Mouse (Mus musculus): ENCODE data around the gene Fam219a. TPM values are rescaled to one million over a fixed set of nuclear protein-coding genes. Genes with fewer than 3 reads are reported as not detected.
A peak's percentile ranks its signal among the peaks of the same experiment; 100 is the strongest.

The Fam219a gene
- 0.77 and 1.0 TPM in 2 replicates for polyA plus RNA-seq (2015; fragmentation: Nextera tagmentation; extraction: Ambion mirVana)

DNA sequence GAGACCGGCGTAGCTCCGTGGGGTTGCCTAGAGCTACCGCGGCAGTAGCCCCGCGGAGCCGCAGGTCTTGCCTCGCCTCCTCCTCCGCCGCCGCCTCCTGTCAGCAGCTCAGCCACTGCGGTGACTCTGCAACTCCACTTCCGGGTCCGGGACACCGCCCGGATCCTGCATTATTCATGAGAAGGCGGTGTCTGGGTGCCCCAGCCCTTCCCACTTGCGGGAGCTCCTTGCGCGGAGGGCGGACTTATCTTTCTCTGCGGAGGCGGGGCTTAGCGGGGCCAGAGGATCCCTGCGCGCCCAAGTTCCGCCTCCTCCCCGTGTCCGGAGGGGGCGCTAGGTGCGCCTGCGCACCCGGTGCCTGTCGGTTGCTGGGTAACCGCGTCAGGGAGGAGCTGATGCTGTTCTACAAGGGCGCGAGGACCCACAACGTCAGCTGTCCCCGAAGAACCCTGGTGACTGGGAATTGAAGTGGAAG, at the start of gene Fam219a, which contains the start of gene Dnaic1:
Gene Fam219a (minus strand): TSS at position 128 of the 475 bp plus-strand sequence.
Gene Dnaic1 (plus strand): TSS at position 365 of the 475 bp plus-strand sequence.
- under 1% methylated on average over 28 of the region's 41 CpGs for WGBS (ENCODE audit: insufficient replicate concordance)
- Histone ChIP-seq H3K4me1 (ENCODE audit: insufficient read depth) (peaks cover 15% of the 10 kb centered on the region), H3K36me3 (replicated peaks; ENCODE audit: insufficient read depth, low read length) (no peaks in the 10 kb centered on the region), H3K4me3 (ENCODE audit: low read depth, low read length) (peak within 1 kb of the TSS; percentile 61), H3K9me3 (ENCODE audit: low read length) (no peaks in the 10 kb centered on the region), H3K4me2 (ENCODE audit: low read depth, low read length) (peak within 1 kb of the TSS; percentile 98), H3K27ac (ENCODE audit: low read depth) (peak within 1 kb of the TSS; percentile 9; the same call in 1 of the 2 replicates), H3K9ac (replicated peaks) (peak within 1 kb of the TSS; percentile 70), H3K27me3 (ENCODE audit: insufficient read depth, low read length) (peaks cover 17% of the 10 kb centered on the region)
- peak; percentile 95 for DNase-seq
- peak; percentile 99 for ATAC-seq
- TF ChIP-seq CTCF (IDR thresholded peaks at IDR 0.05; ENCODE audit: low read depth), result peak; percentile 70
- TF ChIP-seq EP300 (IDR thresholded peaks at IDR 0.05; ENCODE audit: low read depth), result peak; percentile 16; the same call in 1 of the 2 replicates

DNA sequence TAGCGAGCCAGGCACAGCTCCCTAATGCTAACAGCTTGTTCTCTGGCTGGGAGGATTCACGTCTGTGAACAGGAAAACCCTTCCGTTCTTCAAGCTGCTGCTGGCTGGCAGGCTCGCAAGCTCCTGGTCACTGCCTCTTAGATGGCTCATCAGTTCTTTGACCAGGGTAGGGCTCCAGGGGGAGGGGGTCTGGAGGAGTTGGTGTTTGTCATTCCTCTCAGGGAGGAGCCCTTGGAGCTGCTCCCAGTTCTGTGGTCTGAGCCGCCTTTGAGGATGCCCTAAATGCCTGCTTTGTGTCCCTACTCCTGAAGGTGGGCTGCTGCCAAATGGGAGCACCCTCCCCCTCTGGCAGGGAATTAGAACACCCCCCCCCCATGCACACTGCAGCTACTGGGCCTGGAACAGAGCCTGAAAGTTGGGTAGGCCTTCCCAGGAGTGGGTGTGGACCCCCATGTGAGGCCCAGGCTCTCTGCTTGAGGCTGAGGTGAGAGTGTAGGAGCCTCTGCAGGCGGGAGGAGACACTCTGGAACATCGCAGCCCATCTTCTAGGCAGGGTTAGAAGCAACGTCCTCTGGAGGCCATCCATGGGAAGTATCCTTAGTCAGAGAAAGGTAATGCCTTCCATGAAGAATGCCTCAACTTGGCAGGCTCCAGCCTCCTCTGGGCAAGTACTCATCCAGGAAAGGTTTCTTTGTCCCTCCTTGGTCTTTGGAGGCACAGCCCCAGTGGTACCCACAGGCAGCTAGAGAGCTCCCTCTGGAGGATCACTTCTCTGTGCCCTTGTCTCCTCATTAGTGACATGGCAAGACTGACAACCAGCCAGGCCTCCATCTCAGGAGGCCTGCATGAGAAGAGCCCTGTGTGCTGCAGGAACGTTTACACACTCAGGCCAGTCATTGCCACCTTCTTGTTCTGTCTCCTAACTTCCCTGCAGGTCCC, 46.6 kb upstream of the Fam219a start:
- Histone ChIP-seq H3K27ac (ENCODE audit: low read depth) (no peak overlapping the region), H3K9ac (replicated peaks) (no peak overlapping the region), H3K27me3 (ENCODE audit: insufficient read depth, low read length) (peaks cover 2% of the 10 kb centered on the region; the same call in 1 of the 2 replicates), H3K9me3 (ENCODE audit: low read length) (no peaks in the 10 kb centered on the region), H3K4me1 (ENCODE audit: insufficient read depth) (no peaks in the 10 kb centered on the region), H3K36me3 (replicated peaks; ENCODE audit: insufficient read depth, low read length) (no peaks in the 10 kb centered on the region), H3K4me3 (ENCODE audit: low read depth, low read length) (no peak overlapping the region), H3K4me2 (ENCODE audit: low read depth, low read length) (no peak overlapping the region)
- ATAC-seq (no peak), DNase-seq (no peak)
- TF ChIP-seq EP300 (IDR thresholded peaks at IDR 0.05; ENCODE audit: low read depth) (no peak), CTCF (IDR thresholded peaks at IDR 0.05; ENCODE audit: low read depth) (peak; percentile 12; the same call in 1 of the 2 replicates)
- WGBS (ENCODE audit: insufficient replicate concordance), result 59% methylated on average over 9 of the region's 9 CpGs

DNA sequence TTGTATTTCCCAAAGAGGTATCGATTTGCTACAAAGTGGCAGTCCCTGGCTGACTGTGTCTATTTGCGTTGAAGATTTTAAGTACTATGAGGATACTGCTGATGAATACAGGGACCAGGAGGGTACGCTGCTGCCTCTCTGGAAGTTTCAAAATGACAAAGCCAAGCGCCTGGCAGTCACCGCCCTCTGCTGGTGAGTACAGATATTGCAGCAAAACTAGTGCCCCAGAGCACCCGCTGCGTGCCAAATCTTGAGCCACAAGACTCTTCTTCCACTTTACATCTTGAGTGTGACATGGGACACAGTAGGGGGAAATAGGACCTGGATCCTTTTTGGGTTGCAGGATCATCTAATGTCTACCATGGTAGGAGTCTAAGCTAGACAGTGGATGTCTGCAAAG, 44.8 kb upstream of the Fam219a start:
- Histone ChIP-seq H3K27ac (ENCODE audit: low read depth) (no peak overlapping the region), H3K4me3 (ENCODE audit: low read depth, low read length) (no peak overlapping the region), H3K4me2 (ENCODE audit: low read depth, low read length) (no peak overlapping the region), H3K9me3 (ENCODE audit: low read length) (no peaks in the 10 kb centered on the region), H3K9ac (replicated peaks) (no peak overlapping the region), H3K27me3 (ENCODE audit: insufficient read depth, low read length) (peaks cover 2% of the 10 kb centered on the region; the same call in 1 of the 2 replicates), H3K36me3 (replicated peaks; ENCODE audit: insufficient read depth, low read length) (no peaks in the 10 kb centered on the region), H3K4me1 (ENCODE audit: insufficient read depth) (no peaks in the 10 kb centered on the region)
- peak; percentile 92 for TF ChIP-seq CTCF (IDR thresholded peaks at IDR 0.05; ENCODE audit: low read depth)
- no peak for TF ChIP-seq EP300 (IDR thresholded peaks at IDR 0.05; ENCODE audit: low read depth)
- 7% methylated on average over 7 of the region's 7 CpGs for WGBS (ENCODE audit: insufficient replicate concordance)
- peak; percentile 36; the same call in 1 of the 2 replicates for ATAC-seq
- DNase-seq, result peak; percentile 76

DNA sequence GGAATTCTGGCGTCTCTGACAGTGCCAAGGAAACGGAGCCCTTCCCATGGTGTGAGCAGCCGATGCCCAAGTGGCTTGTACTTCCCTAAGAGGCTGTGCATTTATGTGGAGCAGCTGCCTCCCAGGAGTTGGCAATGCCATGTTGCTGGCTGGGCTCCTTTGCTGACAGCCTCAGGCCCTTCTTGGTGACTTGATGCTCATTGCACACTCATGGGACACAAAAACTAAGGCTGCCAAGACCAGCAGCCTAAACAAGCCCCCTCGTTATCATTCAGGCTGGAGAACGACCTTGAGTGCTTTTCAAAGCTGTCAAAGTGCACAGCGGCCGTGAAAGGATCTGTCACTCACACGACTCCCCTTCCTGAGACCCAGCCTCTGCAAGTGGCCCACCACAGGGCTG, 42.8 kb upstream of the Fam219a start:
- Histone ChIP-seq H3K4me1 (ENCODE audit: insufficient read depth) (no peaks in the 10 kb centered on the region), H3K27me3 (ENCODE audit: insufficient read depth, low read length) (0 out of 2 replicates have a peak, but pooled peaks cover 2% of the 10 kb centered on the region), H3K27ac (ENCODE audit: low read depth) (no peak overlapping the region), H3K9ac (replicated peaks) (no peak overlapping the region), H3K9me3 (ENCODE audit: low read length) (no peaks in the 10 kb centered on the region), H3K4me3 (ENCODE audit: low read depth, low read length) (no peak overlapping the region), H3K36me3 (replicated peaks; ENCODE audit: insufficient read depth, low read length) (no peaks in the 10 kb centered on the region), H3K4me2 (ENCODE audit: low read depth, low read length) (no peak overlapping the region)
- ATAC-seq (no peak), DNase-seq (no peak)
- TF ChIP-seq EP300 (IDR thresholded peaks at IDR 0.05; ENCODE audit: low read depth), result no peak
- no peak for TF ChIP-seq CTCF (IDR thresholded peaks at IDR 0.05; ENCODE audit: low read depth)
- 56% methylated on average over 8 of the region's 8 CpGs for WGBS (ENCODE audit: insufficient replicate concordance)

DNA sequence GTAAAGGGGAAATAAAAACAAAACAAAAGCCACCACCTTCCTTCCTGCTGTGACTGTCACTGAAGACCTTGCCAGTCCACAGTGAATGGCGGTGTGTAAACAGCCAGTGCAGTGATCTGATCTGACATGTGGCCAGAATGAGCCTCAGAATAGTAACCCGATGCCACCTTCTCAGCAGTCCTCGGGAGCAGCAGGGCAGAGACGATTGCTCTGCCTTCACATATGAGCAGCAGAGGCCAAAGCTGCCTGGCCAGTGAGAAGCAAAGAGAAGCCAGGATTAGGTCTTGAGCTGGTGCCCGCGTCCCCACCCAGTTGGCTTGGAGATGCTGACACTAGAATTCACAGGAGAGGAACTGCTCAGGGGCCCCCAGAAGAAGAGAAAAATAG, 41.2 kb upstream of the Fam219a start:
- TF ChIP-seq CTCF (IDR thresholded peaks at IDR 0.05; ENCODE audit: low read depth) (no peak), EP300 (IDR thresholded peaks at IDR 0.05; ENCODE audit: low read depth) (no peak)
- H3K36me3 ChIP-seq (replicated peaks; ENCODE audit: insufficient read depth, low read length), result no peaks in the 10 kb centered on the region
- H3K4me3 ChIP-seq (ENCODE audit: low read depth, low read length), result no peak overlapping the region
- H3K27me3 ChIP-seq (ENCODE audit: insufficient read depth, low read length), result 0 out of 2 replicates have a peak, but pooled peaks cover 2% of the 10 kb centered on the region
- H3K9ac ChIP-seq (replicated peaks), result no peak overlapping the region
- no peaks in the 10 kb centered on the region for H3K9me3 ChIP-seq (ENCODE audit: low read length)
- 40% methylated on average over 6 of the region's 6 CpGs for WGBS (ENCODE audit: insufficient replicate concordance)
- ATAC-seq (no peak), DNase-seq (no peak)
- no peaks in the 10 kb centered on the region for H3K4me1 ChIP-seq (ENCODE audit: insufficient read depth)
- no peak overlapping the region for H3K4me2 ChIP-seq (ENCODE audit: low read depth, low read length)
- H3K27ac ChIP-seq (ENCODE audit: low read depth), result no peak overlapping the region

All from liver, postnatal 0 days (tissue).